Mouse (Mus musculus): Measurements from ENCODE around the gene Rab37. TPM values are rescaled to one million over a fixed set of nuclear protein-coding genes. Genes with fewer than 3 reads are reported as not detected.

Rab37 gene
- total and polyA plus RNA-seq, 3 experiments: 0.31 to 1.3 (median 0.32) TPM

- H3K27me3 ChIP-seq (ENCODE audit: control insufficient read depth, insufficient read depth, low read length): no peaks in the 10 kb centered on the region
These were observed 85.4 kb downstream of the Rab37 start for GRCm38 (mm10) chr11:115176399-115177190.

GRCm38 (mm10) chr11:115177559-115178195 lies 86.4 kb downstream of the Rab37 start:
- 74% methylated on average over 10 of the region's 10 CpGs for WGBS
- no peak overlapping the region for H3K27ac ChIP-seq

More at GRCm38 (mm10) chr11:115176399-115177190, 85.4 kb downstream of the Rab37 start:
- H3K36me3 ChIP-seq (ENCODE audit: control insufficient read depth, insufficient read depth, low read length): no peaks in the 10 kb centered on the region
- TF ChIP-seq CTCF (IDR thresholded peaks at IDR 0.05): no peak
- TF ChIP-seq EP300 (IDR thresholded peaks at IDR 0.05; ENCODE audit: insufficient read depth, low read depth, low read length): no peak
- no peak for TF ChIP-seq POLR2A (IDR thresholded peaks at IDR 0.05; ENCODE audit: insufficient read depth, low read depth, low read length)
- H3K27ac ChIP-seq: peak overlapping the region; percentile 17; the same call in 1 of the 2 replicates
- H3K4me1 ChIP-seq (ENCODE audit: control insufficient read depth, insufficient read depth, low read length): peaks cover 2% of the 10 kb centered on the region; the same call in 1 of the 2 replicates
- H3K79me2 ChIP-seq (replicated peaks; ENCODE audit: control insufficient read depth, insufficient read depth, low read length): no peaks in the 10 kb centered on the region
- DNase-seq: peak; percentile 27 to 45
- WGBS: 77% methylated on average over 24 of the region's 24 CpGs
- no peak overlapping the region for H3K4me3 ChIP-seq
- intact Hi-C loops (cut with DNase I): no loop called here
- H3K9ac ChIP-seq (ENCODE audit: low read depth, low read length): 0 out of 2 replicates have a peak overlapping the region, but pooled peaks have one; percentile 7

GRCm38 (mm10) chr11:115178766-115179165 lies 87.5 kb downstream of the Rab37 start:
- Histone ChIP-seq H3K36me3 (ENCODE audit: control insufficient read depth, insufficient read depth, low read length) (no peaks in the 10 kb centered on the region), H3K4me3 (no peak overlapping the region), H3K27me3 (ENCODE audit: control insufficient read depth, insufficient read depth, low read length) (no peaks in the 10 kb centered on the region), H3K4me1 (ENCODE audit: control insufficient read depth, insufficient read depth, low read length) (no peaks in the 10 kb centered on the region), H3K27ac (no peak overlapping the region), H3K79me2 (replicated peaks; ENCODE audit: control insufficient read depth, insufficient read depth, low read length) (no peaks in the 10 kb centered on the region), H3K9ac (ENCODE audit: low read depth, low read length) (no peak overlapping the region)
- no peak for DNase-seq
- TF ChIP-seq CTCF (IDR thresholded peaks at IDR 0.05): no peak
- TF ChIP-seq EP300 (IDR thresholded peaks at IDR 0.05; ENCODE audit: insufficient read depth, low read depth, low read length): no peak
- no peak for TF ChIP-seq POLR2A (IDR thresholded peaks at IDR 0.05; ENCODE audit: insufficient read depth, low read depth, low read length)
- intact Hi-C loops (cut with DNase I): no loop called here
- 76% methylated on average over 2 of the region's 2 CpGs for WGBS

More at GRCm38 (mm10) chr11:115177559-115178195, 86.4 kb downstream of the Rab37 start:
- Histone ChIP-seq H3K4me1 (ENCODE audit: control insufficient read depth, insufficient read depth, low read length) (no peaks in the 10 kb centered on the region), H3K36me3 (ENCODE audit: control insufficient read depth, insufficient read depth, low read length) (no peaks in the 10 kb centered on the region), H3K4me3 (no peak overlapping the region), H3K27me3 (ENCODE audit: control insufficient read depth, insufficient read depth, low read length) (no peaks in the 10 kb centered on the region), H3K9ac (ENCODE audit: low read depth, low read length) (no peak overlapping the region), H3K79me2 (replicated peaks; ENCODE audit: control insufficient read depth, insufficient read depth, low read length) (no peaks in the 10 kb centered on the region)
- no peak for TF ChIP-seq CTCF (IDR thresholded peaks at IDR 0.05)
- no peak for TF ChIP-seq EP300 (IDR thresholded peaks at IDR 0.05; ENCODE audit: insufficient read depth, low read depth, low read length)
- TF ChIP-seq POLR2A (IDR thresholded peaks at IDR 0.05; ENCODE audit: insufficient read depth, low read depth, low read length): no peak
- intact Hi-C loops (cut with DNase I): no loop called here
- no peak for DNase-seq

- intact Hi-C loops (cut with DNase I): no loop called here
- WGBS: 70% methylated on average over 6 of the region's 6 CpGs
- TF ChIP-seq EP300 (IDR thresholded peaks at IDR 0.05; ENCODE audit: insufficient read depth, low read depth, low read length): no peak
- no peak for TF ChIP-seq POLR2A (IDR thresholded peaks at IDR 0.05; ENCODE audit: insufficient read depth, low read depth, low read length)
- no peak for TF ChIP-seq CTCF (IDR thresholded peaks at IDR 0.05)
- Histone ChIP-seq H3K4me1 (ENCODE audit: control insufficient read depth, insufficient read depth, low read length) (no peaks in the 10 kb centered on the region), H3K27me3 (ENCODE audit: control insufficient read depth, insufficient read depth, low read length) (no peaks in the 10 kb centered on the region), H3K79me2 (replicated peaks; ENCODE audit: control insufficient read depth, insufficient read depth, low read length) (no peaks in the 10 kb centered on the region), H3K4me3 (no peak overlapping the region), H3K9ac (ENCODE audit: low read depth, low read length) (no peak overlapping the region), H3K36me3 (ENCODE audit: control insufficient read depth, insufficient read depth, low read length) (no peaks in the 10 kb centered on the region), H3K27ac (no peak overlapping the region)
- DNase-seq: no peak
These were observed 88.0 kb downstream of the Rab37 start for GRCm38 (mm10) chr11:115179191-115179590.

- intact Hi-C loops (cut with DNase I): no loop called here
- H3K9ac ChIP-seq (ENCODE audit: low read depth, low read length): no peak overlapping the region
- no peak for TF ChIP-seq CTCF (IDR thresholded peaks at IDR 0.05)
- TF ChIP-seq POLR2A (IDR thresholded peaks at IDR 0.05; ENCODE audit: insufficient read depth, low read depth, low read length): no peak
- no peak for TF ChIP-seq EP300 (IDR thresholded peaks at IDR 0.05; ENCODE audit: insufficient read depth, low read depth, low read length)
- no peaks in the 10 kb centered on the region for H3K4me1 ChIP-seq (ENCODE audit: control insufficient read depth, insufficient read depth, low read length)
- no peak overlapping the region for H3K27ac ChIP-seq
- H3K4me3 ChIP-seq: no peak overlapping the region
- DNase-seq: no peak
- no peaks in the 10 kb centered on the region for H3K27me3 ChIP-seq (ENCODE audit: control insufficient read depth, insufficient read depth, low read length)
- H3K79me2 ChIP-seq (replicated peaks; ENCODE audit: control insufficient read depth, insufficient read depth, low read length): no peaks in the 10 kb centered on the region
- no peaks in the 10 kb centered on the region for H3K36me3 ChIP-seq (ENCODE audit: control insufficient read depth, insufficient read depth, low read length)
- WGBS: 39% methylated on average over 6 of the region's 6 CpGs
These were observed 88.7 kb downstream of the Rab37 start for GRCm38 (mm10) chr11:115179881-115180280.

Measured in heart, adult 2 months (tissue).